Comparison of ENCODE assay signal across 8 mouse cellular contexts in the genomic region with DNA sequence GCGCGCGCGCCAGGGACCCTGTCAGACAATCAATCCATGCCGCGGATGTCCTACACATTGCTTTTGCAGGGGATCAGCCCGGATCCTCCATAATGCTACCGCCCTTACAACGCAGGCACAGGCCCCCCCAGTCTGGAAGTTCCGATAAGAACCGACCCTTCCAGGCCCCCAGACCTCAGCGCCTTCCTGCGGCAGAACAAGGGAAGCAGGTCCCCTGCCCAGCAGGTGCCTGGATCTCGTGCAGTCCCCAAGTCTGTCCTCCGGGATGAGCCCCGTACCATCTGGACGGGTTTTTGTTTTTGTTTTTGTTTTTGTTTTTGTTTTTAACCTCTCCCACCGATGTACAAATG. TPM values are rescaled to one million over a fixed set of nuclear protein-coding genes. Genes with fewer than 3 reads are reported as not detected.
DNase-seq lines count a peak whose midpoint lies in the region; ATAC-seq and TF ChIP-seq lines count a peak whose summit lies in the region.

No protein-coding gene starts in this region.

- H3K9me3 ChIP-seq in heart, embryonic 11.5 days (replicated peaks; ENCODE audit: control insufficient read depth, low read length): no peaks in the 10 kb centered on the region
- no peaks in the 10 kb centered on the region for H3K9me3 ChIP-seq in E14TG2a.4 (ENCODE audit: low read length)
- H3K9me3 ChIP-seq in forebrain, embryonic 12.5 days: no peaks in the 10 kb centered on the region
- no peaks in the 10 kb centered on the region for H3K9me3 ChIP-seq in liver, embryonic 13.5 days (replicated peaks)

- peak overlapping the region; percentile 84 for H3K4me3 ChIP-seq in heart, embryonic 11.5 days (ENCODE audit: low read depth, low read length)
- peak overlapping the region; percentile 86 for H3K4me3 ChIP-seq in E14TG2a.4 (replicated peaks; ENCODE audit: low read length)
- peak overlapping the region; percentile 77 for H3K4me3 ChIP-seq in forebrain, embryonic 12.5 days (replicated peaks)
- H3K4me3 ChIP-seq in liver, embryonic 13.5 days (replicated peaks): peak overlapping the region; percentile 78

- H3K4me1 ChIP-seq in heart, embryonic 11.5 days (ENCODE audit: control insufficient read depth, insufficient read depth, low read length): peaks cover 27% of the 10 kb centered on the region
- peaks cover 72% of the 10 kb centered on the region for H3K4me1 ChIP-seq in E14TG2a.4 (replicated peaks; ENCODE audit: low read depth, low read length)
- peaks cover 51% of the 10 kb centered on the region for H3K4me1 ChIP-seq in forebrain, embryonic 12.5 days
- peaks cover 80% of the 10 kb centered on the region for H3K4me1 ChIP-seq in liver, embryonic 13.5 days (replicated peaks)

- TF ChIP-seq CTCF in E14TG2a.4 (conservative IDR thresholded peaks at IDR 0.05; ENCODE audit: low read length): no peak

- 0 out of 2 replicates have a peak overlapping the region, but pooled peaks have one; percentile 35 for H3K27ac ChIP-seq in heart, embryonic 11.5 days (ENCODE audit: low read depth, low read length)
- peak overlapping the region; percentile 78 for H3K27ac ChIP-seq in forebrain, embryonic 12.5 days
- H3K27ac ChIP-seq in liver, embryonic 13.5 days: peak overlapping the region; percentile 63

- DNase-seq in heart, postnatal 25 days (ENCODE audit: low spot score): no peak
- DNase-seq in liver, embryonic 13.5 days: no peak
- DNase-seq in urinary bladder, adult 18-20 months (ENCODE audit: low spot score in 2 of 2): no peak
- no peak for DNase-seq in thymus, postnatal 10 days (ENCODE audit: low spot score in 2 of 2)
- DNase-seq in left cerebral cortex, postnatal 36 days (ENCODE audit: low spot score in 2 of 2): no peak

- whole genome bisulfite sequencing in heart, embryonic 11.5 days (ENCODE audit: insufficient replicate concordance): 1% methylated on average over 18 of the region's 18 CpGs
- WGBS in forebrain, embryonic 12.5 days: under 1% methylated on average over 14 of the region's 18 CpGs
- 0% methylated on average over 18 of the region's 18 CpGs for WGBS in liver, embryonic 13.5 days (ENCODE audit: insufficient replicate concordance)

- H3K4me2 ChIP-seq in heart, embryonic 11.5 days: peak overlapping the region; percentile 98
- peak overlapping the region; percentile 89 for H3K4me2 ChIP-seq in forebrain, embryonic 12.5 days
- H3K4me2 ChIP-seq in liver, embryonic 13.5 days: peak overlapping the region; percentile 99

- intact Hi-C loops in heart, postnatal 25 days (cut with DNase I): loop anchor here (5.0 kb wide), 1 partner anchor 53 kb away; no protein-coding TSS in a partner anchor
- intact Hi-C loops in left cerebral cortex, postnatal 36 days (cut with DNase I): no loop called here

- H3K9ac ChIP-seq in heart, embryonic 11.5 days (ENCODE audit: low read depth, low read length): peak overlapping the region; percentile 85
- peak overlapping the region; percentile 86 for H3K9ac ChIP-seq in forebrain, embryonic 12.5 days
- H3K9ac ChIP-seq in liver, embryonic 13.5 days: peak overlapping the region; percentile 87

- H3K27me3 ChIP-seq in heart, embryonic 11.5 days (ENCODE audit: control insufficient read depth, insufficient read depth, low read length): no peaks in the 10 kb centered on the region
- peaks cover 77% of the 10 kb centered on the region for H3K27me3 ChIP-seq in E14TG2a.4 (ENCODE audit: insufficient read depth, low read length)
- peaks cover 30% of the 10 kb centered on the region for H3K27me3 ChIP-seq in forebrain, embryonic 12.5 days
- peaks cover 29% of the 10 kb centered on the region for H3K27me3 ChIP-seq in liver, embryonic 13.5 days

- 0 out of 2 replicates have a peak, but pooled peaks have one; percentile 19 for ATAC-seq in heart, embryonic 11.5 days (replicated peaks; ENCODE audit: insufficient number of reproducible peaks, low FRiP score, low TSS enrichment)
- peak; percentile 60 for ATAC-seq in forebrain, embryonic 12.5 days (ENCODE audit: low FRiP score)
- ATAC-seq in liver, embryonic 13.5 days (ENCODE audit: low read depth): no peak; the same call in 1 of the 2 replicates

- H3K36me3 ChIP-seq in heart, embryonic 11.5 days (ENCODE audit: control insufficient read depth, insufficient read depth, low read length): no peaks in the 10 kb centered on the region
- no peaks in the 10 kb centered on the region for H3K36me3 ChIP-seq in E14TG2a.4 (ENCODE audit: insufficient read depth, low read length)
- H3K36me3 ChIP-seq in forebrain, embryonic 12.5 days (replicated peaks): no peaks in the 10 kb centered on the region
- no peaks in the 10 kb centered on the region for H3K36me3 ChIP-seq in liver, embryonic 13.5 days

RNA-seq across cellular contexts. Expression of gene Podxl, which starts 0.4 kb away (rescaled TPM):
- 22.7 and 26.0 TPM in 2 replicates for polyA plus RNA-seq in heart, embryonic 11.5 days (2014; fragmentation: Nextera tagmentation; extraction: Ambion mirVana)
- total RNA-seq in heart, postnatal 25 days (2021): 10 to 100 TPM; 77.2 to 94.5 TPM
- 20.1 and 21.1 TPM in 2 replicates for polyA plus RNA-seq in forebrain, embryonic 12.5 days (2016; fragmentation: Nextera tagmentation; extraction: Ambion mirVana)
- 10.9 and 13.5 TPM in 2 replicates for polyA plus RNA-seq in liver, embryonic 13.5 days (2015; fragmentation: Nextera tagmentation; extraction: Ambion mirVana)
- 10 to 100 TPM; 15.6 to 17.2 TPM for total RNA-seq in left cerebral cortex, postnatal 36 days (2021)
